Mouse (Mus musculus): ENCODE data around the gene Olfr1288. TPM values are rescaled to one million over a fixed set of nuclear protein-coding genes. Genes with fewer than 3 reads are reported as not detected.

Olfr1288 gene
- total RNA-seq (2021): not detected
- long read RNA-seq, experiment 1: 0 reads
- long read RNA-seq, experiment 2: 0 reads

DNA sequence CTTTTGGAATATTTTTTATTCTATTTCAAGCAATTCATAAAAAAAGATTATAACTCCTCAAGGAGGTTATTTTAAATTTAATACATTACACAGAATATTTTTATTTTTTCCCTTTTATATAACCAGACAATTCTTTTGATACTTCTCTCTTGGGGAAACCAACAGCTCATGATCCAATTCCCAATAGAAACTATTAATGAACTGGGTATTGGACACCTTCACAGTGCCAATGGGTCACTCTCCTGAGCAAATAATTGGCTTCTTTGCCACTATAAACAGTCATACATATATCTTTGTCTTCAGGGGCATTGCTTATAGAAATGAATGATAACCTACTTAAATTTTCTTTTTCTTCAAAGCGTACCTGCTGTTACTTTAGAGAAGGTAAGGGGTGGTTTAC, at the start of gene Olfr1288:
Gene Olfr1288, plus strand, starts transcription at position 301 of the 400 bp plus-strand sequence.
- intact Hi-C loops (cut with DNase I; ENCODE audit: low total_unique reads): no loop called here
- DNase-seq: no peak

DNA sequence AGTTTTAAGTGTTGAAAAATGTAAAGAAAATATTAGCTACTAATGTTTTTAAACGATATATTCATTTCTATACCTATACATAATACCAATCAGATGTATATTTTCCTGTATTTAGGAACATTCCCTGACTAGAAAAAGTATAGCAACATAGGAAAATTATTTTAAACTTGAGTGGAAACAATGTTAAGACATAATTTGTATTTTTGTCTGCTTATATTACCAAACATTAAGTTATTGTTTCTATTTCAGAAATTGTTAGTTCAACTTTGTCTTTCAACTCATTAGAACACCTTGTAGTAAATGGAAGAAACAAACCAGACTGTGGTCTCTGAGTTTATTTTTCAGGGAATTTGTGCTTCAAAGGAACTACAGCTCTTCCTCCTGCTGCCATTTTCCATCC, 25.1 kb upstream of the Olfr1288 start, which contains the start of gene Olfr1287:
Gene Olfr1287, plus strand, starts transcription at position 301 of the 400 bp plus-strand sequence.
- intact Hi-C loops (cut with DNase I; ENCODE audit: low total_unique reads): no loop called here
- DNase-seq: no peak

DNA sequence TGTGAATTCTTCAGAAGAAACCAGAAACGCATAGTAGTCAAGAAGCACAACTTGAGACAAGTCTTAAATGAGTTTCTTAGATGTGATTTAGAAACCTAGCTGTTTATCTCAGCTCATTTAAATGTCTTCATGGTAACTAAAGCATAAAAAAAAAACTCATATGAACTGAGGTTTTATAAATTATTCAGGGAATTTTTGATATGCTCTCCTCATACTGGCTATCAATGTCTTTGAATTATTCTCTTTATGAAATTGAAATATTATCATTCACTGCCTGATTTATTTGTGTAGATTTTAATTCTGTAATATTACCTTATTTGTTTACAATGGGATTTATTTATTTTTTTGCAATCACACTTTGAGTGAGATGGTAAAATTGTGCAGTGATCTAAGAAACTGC, 6.6 kb downstream of the Olfr1288 start, which contains the start of gene Olfr1289:
Gene Olfr1289, plus strand, starts transcription at position 301 of the 400 bp plus-strand sequence.
- intact Hi-C loops (cut with DNase I; ENCODE audit: low total_unique reads): no loop called here
- no peak for DNase-seq

DNA sequence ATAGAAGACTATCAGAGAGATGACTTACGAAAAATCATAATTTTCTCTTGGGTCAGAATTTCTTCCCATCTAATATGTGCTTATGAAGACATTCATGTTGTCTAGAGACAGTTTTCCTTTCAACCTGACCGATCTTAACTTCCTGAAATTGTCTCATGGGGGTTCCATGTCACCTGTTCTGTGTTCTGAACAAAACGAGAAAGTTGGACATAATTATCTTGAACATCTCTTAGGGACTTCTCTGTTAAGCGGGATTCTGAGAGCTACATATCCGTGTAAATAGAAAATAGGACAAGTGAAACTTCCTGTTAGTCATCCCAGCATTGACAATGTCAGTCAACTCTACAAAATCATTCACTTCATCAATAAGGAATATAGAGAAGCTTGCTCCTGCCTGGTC, 19.8 kb downstream of the Olfr1288 start, which contains the start of gene Olfr1290:
Gene Olfr1290, minus strand, starts transcription at position 101 of the 400 bp plus-strand sequence.
- intact Hi-C loops (cut with DNase I; ENCODE audit: low total_unique reads): no loop called here

DNA sequence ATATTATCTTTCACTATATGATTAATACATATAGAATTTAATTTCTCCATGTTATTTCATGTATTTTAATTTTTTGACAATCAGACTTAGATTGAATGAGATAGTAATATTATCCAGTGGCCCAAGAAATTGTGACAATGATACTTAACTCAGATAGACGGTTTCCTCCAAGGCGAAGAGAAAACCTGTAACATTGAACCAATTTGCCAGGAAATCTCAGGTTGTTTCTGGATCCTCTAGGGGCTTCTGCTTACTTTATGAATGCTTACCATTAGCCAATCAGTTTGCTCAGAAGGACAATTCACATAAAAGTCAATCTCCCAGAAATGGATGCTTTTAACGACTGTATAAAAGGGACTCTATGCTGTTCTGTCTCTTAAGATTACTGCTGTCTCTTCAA, 23.0 kb downstream of the Olfr1288 start, which contains the start of gene Olfr1291-ps1:
Gene Olfr1291-ps1, plus strand, starts transcription at position 301 of the 400 bp plus-strand sequence.
- intact Hi-C loops (cut with DNase I; ENCODE audit: low total_unique reads): no loop called here
- DNase-seq: no peak

More for the DNA sequence above, 19.8 kb downstream of the Olfr1288 start, which contains the start of gene Olfr1290:
- DNase-seq: no peak

DNA sequence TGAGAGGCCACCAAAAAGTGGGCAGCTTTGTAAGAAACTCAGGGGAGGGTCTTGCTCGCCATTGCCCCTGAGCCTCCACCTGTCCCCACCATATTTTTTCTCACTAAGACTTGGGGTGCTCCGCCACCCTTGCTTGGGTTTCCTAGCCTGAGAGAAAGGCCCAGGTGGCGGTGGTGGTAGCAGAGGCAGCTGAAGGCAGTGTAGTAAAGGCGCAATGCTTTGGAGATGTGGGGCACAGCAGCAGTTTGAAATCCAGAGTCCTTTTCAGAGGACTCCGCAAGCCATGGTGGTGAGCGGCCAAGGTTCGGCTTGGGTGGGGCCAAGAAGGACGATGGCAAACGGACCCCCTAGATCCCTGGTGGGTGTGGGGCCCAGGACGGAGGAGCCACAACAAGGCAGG, 43.5 kb downstream of the Olfr1288 start:
- intact Hi-C loops (cut with DNase I; ENCODE audit: low total_unique reads): no loop called here

DNA sequence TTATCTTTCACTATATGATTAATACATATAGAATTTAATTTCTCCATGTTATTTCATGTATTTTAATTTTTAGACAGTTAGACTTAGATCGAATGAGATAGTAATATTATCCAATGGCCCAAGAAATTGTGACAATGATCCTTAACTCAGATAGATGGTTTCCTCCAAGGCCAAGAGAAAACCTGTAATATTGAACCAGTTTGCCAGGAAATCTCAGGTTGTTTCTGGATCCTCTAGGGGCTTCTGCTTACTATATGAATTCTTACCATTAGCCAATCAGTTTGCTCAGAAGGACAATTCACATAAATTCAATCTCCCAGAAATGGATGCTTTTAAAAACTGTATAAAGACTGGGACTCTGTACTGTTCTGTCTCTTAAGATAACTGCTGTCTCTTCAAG, 51.0 kb downstream of the Olfr1288 start, which contains the start of gene Olfr1293-ps:
Gene Olfr1293-ps, plus strand, starts transcription at position 301 of the 400 bp plus-strand sequence.
- intact Hi-C loops (cut with DNase I; ENCODE audit: low total_unique reads): no loop called here
- DNase-seq: no peak

More for the DNA sequence above, 43.5 kb downstream of the Olfr1288 start:
- DNase-seq: no peak

Other genes starting within 250 kb of the Olfr1288 start
- gene 4930430A15Rik, start 244.5 kb upstream of the Olfr1288 start, total RNA-seq (2021): not detected
- not detected for gene Olfr1275, start 238.8 kb upstream of the Olfr1288 start, total RNA-seq (2021)
- not detected for gene Olfr1276, start 219.6 kb upstream of the Olfr1288 start, total RNA-seq (2021)
- gene Olfr1277, start 200.0 kb upstream of the Olfr1288 start, total RNA-seq (2021): not detected
- not detected for gene Olfr1278, start 184.0 kb upstream of the Olfr1288 start, total RNA-seq (2021)
- gene Olfr1279, start 173.5 kb upstream of the Olfr1288 start, total RNA-seq (2021): not detected
- gene Olfr1280, start 160.1 kb upstream of the Olfr1288 start, total RNA-seq (2021): not detected
- gene Olfr1281, start 147.6 kb upstream of the Olfr1288 start, total RNA-seq (2021): not detected
- gene Olfr1282, start 138.0 kb upstream of the Olfr1288 start, total RNA-seq (2021): not detected
- gene Olfr1283, start 107.3 kb upstream of the Olfr1288 start, total RNA-seq (2021): not detected
- gene Olfr1284, start 98.6 kb upstream of the Olfr1288 start, total RNA-seq (2021): not detected
- gene Olfr1286, start 51.0 kb upstream of the Olfr1288 start, total RNA-seq (2021): not detected
- not detected for gene Olfr1287, start 25.0 kb upstream of the Olfr1288 start, total RNA-seq (2021)
- gene Olfr1289, start 6.7 kb downstream of the Olfr1288 start, total RNA-seq (2021): not detected
- not detected for gene Olfr1290, start 19.7 kb downstream of the Olfr1288 start, total RNA-seq (2021)
- not detected for gene Olfr1291-ps1, start 23.1 kb downstream of the Olfr1288 start, total RNA-seq (2021)
- not detected for gene Olfr1293-ps, start 51.1 kb downstream of the Olfr1288 start, total RNA-seq (2021)
- gene Olfr1294, start 66.2 kb downstream of the Olfr1288 start, total RNA-seq (2021): not detected
- not detected for gene Olfr1295, start 95.6 kb downstream of the Olfr1288 start, total RNA-seq (2021)
- not detected for gene Olfr1297, start 152.4 kb downstream of the Olfr1288 start, total RNA-seq (2021)
- not detected for gene Olfr1298, start 175.1 kb downstream of the Olfr1288 start, total RNA-seq (2021)
- not detected for gene Olfr1299, start 187.3 kb downstream of the Olfr1288 start, total RNA-seq (2021)